ENCODE assay signal across 7 mouse cellular contexts in genomic region chr16:50381351-50381746, GRCm38 (mm10). TPM values are rescaled to one million over a fixed set of nuclear protein-coding genes. Genes with fewer than 3 reads are reported as not detected.
DNase-seq lines count a peak whose midpoint lies in the region; ATAC-seq lines count a peak whose summit lies in the region.

No protein-coding gene starts in this region.

- WGBS in heart, embryonic 14.5 days: 41% methylated on average over 7 of the region's 7 CpGs
- WGBS in neural tube, embryonic 15.5 days: 24% methylated on average over 7 of the region's 7 CpGs

- no peak overlapping the region for H3K9ac ChIP-seq in heart, embryonic 14.5 days (ENCODE audit: low read length)
- H3K9ac ChIP-seq in neural tube, embryonic 15.5 days (replicated peaks): no peak overlapping the region

- intact Hi-C loops in gastrocnemius, postnatal 14 days (cut with DNase I; ENCODE audit: low total_unique reads): no loop called here

- peak; percentile 17 to 28 for DNase-seq in left cerebral cortex, adult 18-20 months (ENCODE audit: low spot score in 2 of 2)
- DNase-seq in gastrocnemius, postnatal 14 days: no peak
- DNase-seq in Muller cell, postnatal 12 days (ENCODE audit: inconsistent ontology term): no peak

- H3K4me2 ChIP-seq in heart, embryonic 14.5 days (ENCODE audit: low read length): peak overlapping the region; percentile 51
- H3K4me2 ChIP-seq in neural tube, embryonic 15.5 days: peak overlapping the region; percentile 52

- H3K36me3 ChIP-seq in megakaryocyte, embryonic 14.5 days (replicated peaks; ENCODE audit: low read length): no peaks in the 10 kb centered on the region
- H3K36me3 ChIP-seq in heart, embryonic 14.5 days (ENCODE audit: control insufficient read depth, insufficient read depth, low read length): no peaks in the 10 kb centered on the region
- H3K36me3 ChIP-seq in neural tube, embryonic 15.5 days: no peaks in the 10 kb centered on the region

- H3K27ac ChIP-seq in heart, embryonic 14.5 days (replicated peaks in 1 of 2; ENCODE audit: control insufficient read depth in 1 of 2, insufficient read depth in 1 of 2, low read depth in 2 of 2, low read length in 2 of 2): no peak overlapping the region
- no peak overlapping the region for H3K27ac ChIP-seq in neural tube, embryonic 15.5 days (replicated peaks)

- peak overlapping the region; percentile 72 for H3K4me3 ChIP-seq in megakaryocyte, embryonic 14.5 days (replicated peaks)
- H3K4me3 ChIP-seq in heart, embryonic 14.5 days (ENCODE audit: control insufficient read depth in 1 of 2, insufficient read depth in 1 of 2, low read depth in 1 of 2, low read length in 2 of 2): peak overlapping the region; percentile 11 to 12; a peak in 1 of 4 replicates
- H3K4me3 ChIP-seq in neural tube, embryonic 15.5 days (replicated peaks): peak overlapping the region; percentile 26

- no peaks in the 10 kb centered on the region for H3K9me3 ChIP-seq in megakaryocyte, embryonic 14.5 days
- H3K9me3 ChIP-seq in heart, embryonic 14.5 days (ENCODE audit: control insufficient read depth, low read length): no peaks in the 10 kb centered on the region
- H3K9me3 ChIP-seq in neural tube, embryonic 15.5 days (replicated peaks): no peaks in the 10 kb centered on the region

- peaks cover 19% of the 10 kb centered on the region for H3K4me1 ChIP-seq in megakaryocyte, embryonic 14.5 days
- H3K4me1 ChIP-seq in heart, embryonic 14.5 days (ENCODE audit: control insufficient read depth in 2 of 2, insufficient read depth in 2 of 2, low read length in 2 of 2): peaks cover 5 to 19% of the 10 kb centered on the region in 2 experiments
- H3K4me1 ChIP-seq in neural tube, embryonic 15.5 days: peaks cover 19% of the 10 kb centered on the region

- no peaks in the 10 kb centered on the region for H3K27me3 ChIP-seq in megakaryocyte, embryonic 14.5 days (replicated peaks)
- no peaks in the 10 kb centered on the region for H3K27me3 ChIP-seq in heart, embryonic 14.5 days (ENCODE audit: control insufficient read depth, insufficient read depth, low read length)
- 0 out of 2 replicates have a peak, but pooled peaks cover 3% of the 10 kb centered on the region for H3K27me3 ChIP-seq in neural tube, embryonic 15.5 days (replicated peaks)

- ATAC-seq in megakaryocyte, adult 5-6 weeks (ENCODE audit: poor library complexity, severe bottlenecking): no peak
- no peak for ATAC-seq in heart, embryonic 14.5 days (ENCODE audit: insufficient number of reproducible peaks, insufficient read depth, low FRiP score, low read depth)
- ATAC-seq in neural tube, embryonic 15.5 days (ENCODE audit: low FRiP score): peak; percentile 77

RNA-seq across cellular contexts. Expression of gene Bbx, which starts 50.8 kb away (rescaled TPM):
- 0.89 TPM in 1 of 2 replicates, not detected in the other for polyA plus RNA-seq in megakaryocyte, embryonic 14.5 days (2012; ENCODE audit: insufficient read depth, low replicate concordance)
- 13.8 and 16.5 TPM in 2 replicates for total RNA-seq in megakaryocyte, adult 5-6 weeks (2015)
- total RNA-seq in megakaryocyte, adult 5-6 weeks (2017): 14.6 and 19.4 TPM in 2 replicates
- 28.8 and 33.1 TPM in 2 replicates for polyA plus RNA-seq in heart, embryonic 14.5 days (2014; fragmentation: Nextera tagmentation; extraction: Ambion mirVana)
- 10 to 100 TPM; 23.8 to 25.4 TPM for total RNA-seq in left cerebral cortex, adult 18-20 months (2021)
- 15.4 and 22.3 TPM in 2 replicates for polyA plus RNA-seq in neural tube, embryonic 15.5 days (2015; fragmentation: Nextera tagmentation; extraction: Ambion mirVana)
- 1 to 10 TPM; 8.4 to 8.5 TPM for total RNA-seq in gastrocnemius, postnatal 14 days (2021)

Comparison
In these comparisons a context has a peak if more than half of its experiments do, and no peak if none do; other contexts are left out.
1. H3K4me3 ChIP-seq: peak in every context shown above with its lines; median percentile 72 in megakaryocyte, embryonic 14.5 days; 26 in neural tube, embryonic 15.5 days; 12 in heart, embryonic 14.5 days.
2. DNase-seq: peak in left cerebral cortex, adult 18-20 months (2 of 2); none in gastrocnemius, postnatal 14 days (single experiment) and Muller cell, postnatal 12 days (single experiment).